Mouse (Mus musculus): ENCODE results near the gene Zfp65.

- TF ChIP-seq CEBPB (IDR thresholded peaks at IDR 0.05; ENCODE audit: insufficient read depth, poor library complexity, severe bottlenecking), result no peak
- TF ChIP-seq POLR2AphosphoS2 (IDR thresholded peaks at IDR 0.05; ENCODE audit: insufficient read length, low read depth), result no peak
- no peak for TF ChIP-seq SRF (IDR thresholded peaks at IDR 0.05; ENCODE audit: control insufficient read depth, insufficient read length, low read depth)
- no peak for TF ChIP-seq POLR2A (IDR thresholded peaks at IDR 0.05; ENCODE audit: insufficient read length, low read depth)
- TF ChIP-seq MYOD1 (IDR thresholded peaks at IDR 0.05; ENCODE audit: control insufficient read depth in 1 of 3, insufficient read length in 2 of 3, low read depth in 2 of 3), result no peak
- TF ChIP-seq E2F4 (IDR thresholded peaks at IDR 0.05; ENCODE audit: insufficient read depth), result no peak
These were observed 54.1 kb downstream of the Zfp65 start for GRCm38 (mm10) chr13:67674902-67675301.
